ENCODE assay signal across 31 mouse cellular contexts in the genomic region with DNA sequence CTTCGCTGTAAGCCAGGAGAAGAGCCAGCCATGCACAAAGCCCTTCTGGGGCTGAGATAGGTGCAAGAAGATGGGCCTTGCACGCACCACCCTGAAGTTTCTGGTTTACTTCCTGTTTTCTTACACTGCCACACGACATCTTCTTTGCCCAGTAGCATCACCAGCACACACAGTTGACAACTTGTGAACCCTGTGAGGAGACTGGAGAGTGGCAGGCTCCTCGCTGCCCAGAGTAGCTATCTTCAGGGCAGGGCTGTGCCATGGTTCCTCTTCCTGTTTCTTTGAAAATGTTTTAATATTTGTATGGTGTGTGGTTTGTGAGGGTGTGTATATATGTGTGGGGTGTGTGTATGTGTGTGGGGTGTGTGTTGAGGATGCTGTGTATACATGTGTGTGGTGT.
DNase-seq lines count a peak whose midpoint lies in the region; ATAC-seq and TF ChIP-seq lines count a peak whose summit lies in the region.
"Had no signal": no experiment of that assay in that cellular context is flagged by ENCODE, and none has a peak within 500 bp of the region (broad histone marks: within the 10 kb centered on the region; RNA-seq: fewer than 3 reads in every experiment).

No protein-coding gene starts in this region.

- H3K36me3 ChIP-seq in neural tube, embryonic 11.5 days (ENCODE audit: control insufficient read depth, insufficient read depth, low read length) = no peaks in the 10 kb centered on the region
- no peaks in the 10 kb centered on the region for H3K36me3 ChIP-seq in embryonic facial prominence, embryonic 10.5 days (replicated peaks)
- no peaks in the 10 kb centered on the region for H3K36me3 ChIP-seq in megakaryocyte, embryonic 14.5 days (replicated peaks; ENCODE audit: low read length)
- H3K36me3 ChIP-seq in kidney, adult 2 months (ENCODE audit: control insufficient read depth, insufficient read depth, low read length) = no peaks in the 10 kb centered on the region
- no peaks in the 10 kb centered on the region for H3K36me3 ChIP-seq in midbrain, embryonic 11.5 days (ENCODE audit: control insufficient read depth, insufficient read depth, low read length)
- no peaks in the 10 kb centered on the region for H3K36me3 ChIP-seq in heart, embryonic 12.5 days
- H3K36me3 ChIP-seq: forebrain, embryonic 15.5 days; G1E; heart, embryonic 13.5 days; hindbrain, embryonic 10.5 days; hindbrain, embryonic 15.5 days; kidney, embryonic 15.5 days had no signal

- no peak for TF ChIP-seq CTCF in kidney, adult 2 months (conservative IDR thresholded peaks at IDR 0.05; ENCODE audit: insufficient read depth, insufficient read length, low read depth, low read length)

- H3K4me3 ChIP-seq in neural tube, embryonic 11.5 days (ENCODE audit: low read depth, low read length) = no peak overlapping the region
- no peak overlapping the region for H3K4me3 ChIP-seq in embryonic facial prominence, embryonic 10.5 days
- H3K4me3 ChIP-seq in megakaryocyte, embryonic 14.5 days (replicated peaks) = peak overlapping the region; percentile 24
- H3K4me3 ChIP-seq in kidney, adult 2 months (ENCODE audit: insufficient read depth, low read depth, low read length) = no peak overlapping the region
- no peak overlapping the region for H3K4me3 ChIP-seq in midbrain, embryonic 11.5 days (ENCODE audit: low read depth, low read length)
- no peak overlapping the region for H3K4me3 ChIP-seq in heart, embryonic 12.5 days
- H3K4me3 ChIP-seq: forebrain, embryonic 15.5 days; heart, embryonic 13.5 days; hindbrain, embryonic 10.5 days; hindbrain, embryonic 15.5 days; kidney, embryonic 15.5 days; layer of hippocampus, adult 2 months had no signal

- no peaks in the 10 kb centered on the region for H3K9me3 ChIP-seq in neural tube, embryonic 11.5 days (ENCODE audit: control insufficient read depth, low read length)
- H3K9me3 ChIP-seq in embryonic facial prominence, embryonic 10.5 days = no peaks in the 10 kb centered on the region
- H3K9me3 ChIP-seq in megakaryocyte, embryonic 14.5 days = no peaks in the 10 kb centered on the region
- no peaks in the 10 kb centered on the region for H3K9me3 ChIP-seq in midbrain, embryonic 11.5 days (ENCODE audit: control insufficient read depth, low read length)
- no peaks in the 10 kb centered on the region for H3K9me3 ChIP-seq in heart, embryonic 12.5 days (replicated peaks)
- H3K9me3 ChIP-seq: forebrain, embryonic 15.5 days; G1E; heart, embryonic 13.5 days; hindbrain, embryonic 10.5 days; hindbrain, embryonic 15.5 days; kidney, embryonic 15.5 days had no signal

- ATAC-seq in neural tube, embryonic 11.5 days (ENCODE audit: insufficient read depth, low FRiP score, low TSS enrichment) = no peak
- no peak for ATAC-seq in midbrain, embryonic 11.5 days (ENCODE audit: low FRiP score)
- no peak for ATAC-seq in heart, embryonic 12.5 days (ENCODE audit: insufficient number of reproducible peaks, low FRiP score)
- ATAC-seq: forebrain, embryonic 15.5 days; inflammation-experienced regulatory T-cells, adult 6 months had no signal

- no peak overlapping the region for H3K27ac ChIP-seq in neural tube, embryonic 11.5 days (ENCODE audit: low read depth, low read length)
- H3K27ac ChIP-seq in embryonic facial prominence, embryonic 10.5 days (replicated peaks) = 0 out of 2 replicates have a peak overlapping the region, but pooled peaks have one; percentile 45
- H3K27ac ChIP-seq in kidney, adult 2 months (ENCODE audit: insufficient read depth, low read depth, low read length) = no peak overlapping the region
- H3K27ac ChIP-seq in midbrain, embryonic 11.5 days (ENCODE audit: low read depth, low read length) = no peak overlapping the region
- H3K27ac ChIP-seq in heart, embryonic 12.5 days (ENCODE audit: poor library complexity, severe bottlenecking) = no peak overlapping the region
- H3K27ac ChIP-seq: forebrain, embryonic 15.5 days; heart, embryonic 13.5 days; hindbrain, embryonic 10.5 days; hindbrain, embryonic 15.5 days; kidney, embryonic 15.5 days; layer of hippocampus, adult 2 months; liver, embryonic 14.5 days had no signal

- H3K27me3 ChIP-seq in neural tube, embryonic 11.5 days (ENCODE audit: control insufficient read depth, insufficient read depth, low read length) = no peaks in the 10 kb centered on the region
- peaks cover 77% of the 10 kb centered on the region for H3K27me3 ChIP-seq in embryonic facial prominence, embryonic 10.5 days (replicated peaks; ENCODE audit: low read depth, poor library complexity, severe bottlenecking)
- H3K27me3 ChIP-seq in megakaryocyte, embryonic 14.5 days (replicated peaks) = peaks cover 64% of the 10 kb centered on the region
- no peaks in the 10 kb centered on the region for H3K27me3 ChIP-seq in kidney, adult 2 months (replicated peaks; ENCODE audit: control insufficient read depth, insufficient read depth, low read length)
- peaks cover 5% of the 10 kb centered on the region; the same call in 1 of the 2 replicates for H3K27me3 ChIP-seq in midbrain, embryonic 11.5 days (ENCODE audit: control insufficient read depth, insufficient read depth, low read length)
- peaks cover 22% of the 10 kb centered on the region for H3K27me3 ChIP-seq in heart, embryonic 12.5 days (replicated peaks)
- H3K27me3 ChIP-seq: forebrain, embryonic 15.5 days; kidney, embryonic 15.5 days had no signal

- 89% methylated on average over 4 of the region's 4 CpGs for WGBS in neural tube, embryonic 11.5 days
- 88% methylated on average over 4 of the region's 4 CpGs for WGBS in embryonic facial prominence, embryonic 10.5 days
- WGBS in kidney, adult 2 months = 88% methylated on average over 4 of the region's 4 CpGs
- WGBS in midbrain, embryonic 11.5 days = 87% methylated on average over 4 of the region's 4 CpGs
- 76% methylated on average over 4 of the region's 4 CpGs for WGBS in heart, embryonic 12.5 days

- H3K4me2 ChIP-seq in neural tube, embryonic 11.5 days (ENCODE audit: low read depth) = no peak overlapping the region
- H3K4me2 ChIP-seq in midbrain, embryonic 11.5 days = no peak overlapping the region
- H3K4me2 ChIP-seq in heart, embryonic 12.5 days = no peak overlapping the region
- H3K4me2 ChIP-seq: forebrain, embryonic 15.5 days; heart, embryonic 13.5 days; hindbrain, embryonic 15.5 days; kidney, embryonic 15.5 days; lung, embryonic 14.5 days had no signal

- H3K4me1 ChIP-seq in neural tube, embryonic 11.5 days (ENCODE audit: control insufficient read depth, insufficient read depth, low read length) = peaks cover 22% of the 10 kb centered on the region
- H3K4me1 ChIP-seq in embryonic facial prominence, embryonic 10.5 days = peaks cover 69% of the 10 kb centered on the region
- H3K4me1 ChIP-seq in megakaryocyte, embryonic 14.5 days = peaks cover 47% of the 10 kb centered on the region
- H3K4me1 ChIP-seq in kidney, adult 2 months (ENCODE audit: control insufficient read depth, insufficient read depth, low read length) = no peaks in the 10 kb centered on the region
- H3K4me1 ChIP-seq in midbrain, embryonic 11.5 days (ENCODE audit: control insufficient read depth, insufficient read depth, low read length) = peaks cover 30% of the 10 kb centered on the region
- peaks cover 23% of the 10 kb centered on the region for H3K4me1 ChIP-seq in heart, embryonic 12.5 days (replicated peaks)

- H3K9ac ChIP-seq in neural tube, embryonic 11.5 days (ENCODE audit: low read length) = 0 out of 2 replicates have a peak overlapping the region, but pooled peaks have one; percentile 7
- no peak overlapping the region for H3K9ac ChIP-seq in midbrain, embryonic 11.5 days (ENCODE audit: low read length)
- no peak overlapping the region for H3K9ac ChIP-seq in heart, embryonic 12.5 days
- H3K9ac ChIP-seq: forebrain, embryonic 15.5 days; heart, embryonic 13.5 days; hindbrain, embryonic 15.5 days; kidney, embryonic 15.5 days; liver, embryonic 14.5 days; lung, embryonic 14.5 days had no signal

- no peak for TF ChIP-seq POLR2A in kidney, adult 2 months (IDR thresholded peaks at IDR 0.05; ENCODE audit: low read depth, low read length)

- DNase-seq in neural tube, embryonic 11.5 days (ENCODE audit: low spot score) = no peak
- DNase-seq in neural tube, embryonic 10.5 days (ENCODE audit: extremely low spot score, low spot score) = no peak
- no peak for DNase-seq in embryonic facial prominence, embryonic 10.5 days (ENCODE audit: low spot score)
- DNase-seq in kidney, adult 2 months = no peak
- no peak for DNase-seq in midbrain, embryonic 11.5 days (ENCODE audit: low spot score, missing footprints)
- DNase-seq: adrenal gland, postnatal 36 days; cerebellum, adult 18-20 months; cerebellum, postnatal 10 days; gastrocnemius, postnatal 25 days; heart, adult 18-20 months; heart, postnatal 10 days; kidney, adult 11 months; kidney, postnatal 36 days; left cerebral cortex, postnatal 4 days; liver; lung, embryonic 14.5 days; lung, postnatal 14 days; right cerebral cortex, postnatal 4 days; thymus, adult 2 months; thymus, postnatal 4 days had no signal
